Mouse (Mus musculus) lung, embryonic 14.5 days (tissue): Measurements from ENCODE around the gene Macf1. TPM values are rescaled to one million over a fixed set of nuclear protein-coding genes. Genes with fewer than 3 reads are reported as not detected.
"Not testable (repeated sequence)": the region's sequence is repeated elsewhere in the genome, so short reads cannot be mapped to it uniquely, and the experiment has no call there.

Experiments
- ATAC-seq: fragments of 200-750 bp; cut with Nextera tagmentation; 2 replicates; pipeline ENCODE4 v1.8.0; 2017; ENCODE audit warnings: mild to moderate bottlenecking, moderate TSS enrichment, moderate library complexity; ENCODE audit not compliant: insufficient read depth
- DNase-seq: peaks from one replicate; pipeline ENCODE4 v3.0.0-alpha.2; 2015
- H3K27ac ChIP-seq: fragments of 300-500 bp; sonication (generic); 2 replicates; pipeline ENCODE4 v1.5.1; 2014; ENCODE audit warnings: low read depth, mild to moderate bottlenecking, moderate library complexity
- H3K27me3 ChIP-seq: fragments of 300-500 bp; sonication (generic); 2 replicates; pipeline ENCODE4 v1.6.1; 2014; ENCODE audit warnings: low read length, control low read depth; ENCODE audit not compliant: insufficient read depth
- H3K36me3 ChIP-seq: fragments of 300-500 bp; sonication (generic); 2 replicates; pipeline ENCODE4 v1.6.1; 2014; ENCODE audit warnings: control low read depth; ENCODE audit not compliant: insufficient read depth
- H3K4me1 ChIP-seq: fragments of 300-500 bp; sonication (generic); 2 replicates; pipeline ENCODE4 v1.6.1; 2014; ENCODE audit warnings: antibody characterized with exemption, control low read depth; ENCODE audit not compliant: insufficient read depth
- H3K4me2 ChIP-seq: fragments of 300-500 bp; sonication (generic); 2 replicates; pipeline ENCODE4 v1.6.1; 2014; ENCODE audit warnings: mild to moderate bottlenecking
- H3K4me3 ChIP-seq: fragments of 300-500 bp; sonication (generic); 2 replicates; pipeline ENCODE4 v1.5.1; 2014; ENCODE audit warnings: low read depth, low read length
- H3K9ac ChIP-seq: fragments of 300-500 bp; sonication (generic); 2 replicates; pipeline ENCODE4 v1.6.1; 2014
- H3K9me3 ChIP-seq: fragments of 300-500 bp; sonication (generic); 2 replicates; pipeline ENCODE4 v1.6.1; 2016; ENCODE audit warnings: low read depth, low read length, control low read depth
- CTCF ChIP-seq: IDR thresholded peaks from 2 replicates; pipeline ENCODE4 v1.5.1; 2016; ENCODE audit warnings: antibody characterized with exemption, low read depth
- WGBS: fragments of 180-500 bp; shearing (Covaris S2); extraction: QIAGEN DNeasy Blood & Tissue Kit; methylation state at CpG from one replicate; pipeline ENCODE4 v1.1.7; 2014; 5-methylcytosine and 5-hydroxymethylcytosine counted together
- polyA plus RNA-seq: library from polyadenylated mRNA; unstranded; fragments of >200 nt; fragmentation: Nextera tagmentation; extraction: Ambion mirVana; gene quantifications from 2 replicates; pipeline ENCODE4 v1.2.1, GENCODE M21; 2014

Gene Macf1
- polyA plus RNA-seq, 1 experiment from 2014 or later = 103 TPM

- Histone ChIP-seq H3K4me3 (peak overlapping the region; percentile 29), H3K27me3 (no peaks in the 10 kb centered on the region), H3K36me3 (no peaks in the 10 kb centered on the region), H3K4me2 (peak overlapping the region; percentile 60), H3K9me3 (no peaks in the 10 kb centered on the region), H3K27ac (peak overlapping the region; percentile 85), H3K4me1 (peaks cover 17% of the 10 kb centered on the region), H3K9ac (peak overlapping the region; percentile 43)
- no peak for TF ChIP-seq CTCF
- DNase-seq (peak; percentile 11), ATAC-seq (peak; percentile 40; the same call in 1 of the 2 replicates)
- WGBS = 28% methylated on average over 10 of the region's 10 CpGs
Observed at GRCm38 (mm10) chr4:123526779-123527280, 157.3 kb downstream of the Macf1 start.

- no peak overlapping the region for H3K27ac ChIP-seq
- H3K36me3 ChIP-seq = no peaks in the 10 kb centered on the region
- 80% methylated on average over 5 of the region's 5 CpGs for WGBS
- no peak overlapping the region for H3K9ac ChIP-seq
- ATAC-seq = no peak
- no peak for TF ChIP-seq CTCF
- DNase-seq = no peak
- peaks cover 17% of the 10 kb centered on the region for H3K4me1 ChIP-seq
- no peak overlapping the region for H3K4me3 ChIP-seq
- no peaks in the 10 kb centered on the region for H3K27me3 ChIP-seq
- no peak overlapping the region for H3K4me2 ChIP-seq
- no peaks in the 10 kb centered on the region for H3K9me3 ChIP-seq
Observed at GRCm38 (mm10) chr4:123524746-123525145, 159.4 kb downstream of the Macf1 start.

- not testable (repeated sequence) for H3K9ac ChIP-seq
- 81% methylated on average over 5 of the region's 5 CpGs for WGBS
Observed at GRCm38 (mm10) chr4:123520123-123520522, 164.0 kb downstream of the Macf1 start.

DNA sequence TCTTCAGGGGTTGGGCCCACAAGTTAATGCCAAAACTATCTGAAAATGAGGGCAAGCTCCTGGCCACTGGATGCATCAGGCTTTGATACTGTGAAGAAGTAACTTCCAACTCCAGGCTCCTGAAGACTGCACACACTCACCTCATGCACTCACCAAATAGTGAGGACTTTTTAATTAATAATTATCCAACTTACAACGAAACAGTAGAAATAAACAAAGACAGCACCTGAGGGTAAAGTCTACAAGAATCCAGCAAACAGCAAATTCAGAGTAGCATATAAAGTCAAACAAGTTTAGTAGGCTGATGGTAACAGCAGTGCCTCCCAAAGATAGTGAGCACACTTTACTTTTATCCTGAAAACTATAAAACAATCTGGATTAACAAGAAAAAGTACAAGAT lies 168.5 kb downstream of the Macf1 start:
- WGBS = 75% methylated on average over 1 of the region's 1 CpGs
- no peaks in the 10 kb centered on the region for H3K9me3 ChIP-seq
- H3K9ac ChIP-seq = no peak overlapping the region
- no peak for DNase-seq
- H3K4me3 ChIP-seq = no peak overlapping the region
- H3K36me3 ChIP-seq = peaks cover 16% of the 10 kb centered on the region
- no peaks in the 10 kb centered on the region for H3K4me1 ChIP-seq
- no peak overlapping the region for H3K4me2 ChIP-seq
- no peak overlapping the region for H3K27ac ChIP-seq
- ATAC-seq = no peak
- TF ChIP-seq CTCF = no peak
- no peaks in the 10 kb centered on the region for H3K27me3 ChIP-seq

More at GRCm38 (mm10) chr4:123520123-123520522, 164.0 kb downstream of the Macf1 start:
- DNase-seq, H3K4me2 ChIP-seq, H3K36me3 ChIP-seq, ATAC-seq, H3K4me3 ChIP-seq, H3K27ac ChIP-seq, H3K27me3 ChIP-seq, H3K4me1 ChIP-seq, H3K9me3 ChIP-seq: not testable (repeated sequence)

- no peaks in the 10 kb centered on the region for H3K4me1 ChIP-seq
- H3K27ac ChIP-seq = no peak overlapping the region
- ATAC-seq (no peak), DNase-seq (no peak)
- H3K4me3 ChIP-seq = no peak overlapping the region
- no peak overlapping the region for H3K9ac ChIP-seq
- WGBS = 48% methylated on average over 1 of the region's 1 CpGs
- no peaks in the 10 kb centered on the region for H3K27me3 ChIP-seq
- no peak for TF ChIP-seq CTCF
- H3K36me3 ChIP-seq = peaks cover 64% of the 10 kb centered on the region
- no peak overlapping the region for H3K4me2 ChIP-seq
- H3K9me3 ChIP-seq = no peaks in the 10 kb centered on the region
Observed at GRCm38 (mm10) chr4:123510201-123510600, 174.0 kb downstream of the Macf1 start.

- no peak overlapping the region for H3K4me3 ChIP-seq
- no peak for ATAC-seq
- WGBS = 81% methylated on average over 3 of the region's 3 CpGs
- no peak for DNase-seq
- no peak overlapping the region for H3K4me2 ChIP-seq
- no peaks in the 10 kb centered on the region for H3K9me3 ChIP-seq
- peaks cover 84% of the 10 kb centered on the region for H3K36me3 ChIP-seq
- H3K9ac ChIP-seq = no peak overlapping the region
- H3K27ac ChIP-seq = no peak overlapping the region
- no peak for TF ChIP-seq CTCF
- H3K4me1 ChIP-seq = no peaks in the 10 kb centered on the region
- no peaks in the 10 kb centered on the region for H3K27me3 ChIP-seq
Observed at GRCm38 (mm10) chr4:123489086-123489485, 195.1 kb downstream of the Macf1 start.

- ATAC-seq = no peak
- 93% methylated on average over 4 of the region's 4 CpGs for whole genome bisulfite sequencing
- no peak overlapping the region for H3K27ac ChIP-seq
- no peak for TF ChIP-seq CTCF
- no peak overlapping the region for H3K9ac ChIP-seq
- no peaks in the 10 kb centered on the region for H3K9me3 ChIP-seq
- DNase-seq = no peak
- no peaks in the 10 kb centered on the region for H3K4me1 ChIP-seq
- peaks cover 69% of the 10 kb centered on the region for H3K36me3 ChIP-seq
- no peaks in the 10 kb centered on the region for H3K27me3 ChIP-seq
- no peak overlapping the region for H3K4me2 ChIP-seq
- H3K4me3 ChIP-seq = no peak overlapping the region
Observed at GRCm38 (mm10) chr4:123479991-123480390, 204.2 kb downstream of the Macf1 start.
